Mouse (Mus musculus) heart, embryonic 12.5 days (tissue): Measurements from ENCODE around the gene Tex36. TPM values are rescaled to one million over a fixed set of nuclear protein-coding genes. Genes with fewer than 3 reads are reported as not detected.

Experiments used
- ATAC-seq: fragments of 200-750 bp; cut with Nextera tagmentation; 2 replicates; pipeline ENCODE4 v1.8.0; 2017; ENCODE audit warnings: moderate TSS enrichment, moderate library complexity; ENCODE audit not compliant: insufficient number of reproducible peaks, low FRiP score
- H3K27ac ChIP-seq: fragments of 300-500 bp; sonication (generic); 2 replicates; pipeline ENCODE4 v1.5.1; 2016; ENCODE audit warnings: mild to moderate bottlenecking, moderate library complexity; ENCODE audit not compliant: poor library complexity, severe bottlenecking
- H3K27me3 ChIP-seq: fragments of 300-500 bp; sonication (generic); replicated peaks from 2 replicates; pipeline ENCODE4 v1.6.1; 2016; ENCODE audit warnings: mild to moderate bottlenecking, moderate library complexity
- H3K36me3 ChIP-seq: fragments of 300-500 bp; sonication (generic); 2 replicates; pipeline ENCODE4 v1.6.1; 2016; ENCODE audit warnings: mild to moderate bottlenecking, moderate library complexity
- H3K4me1 ChIP-seq: fragments of 300-500 bp; sonication (generic); replicated peaks from 2 replicates; pipeline ENCODE4 v1.6.1; 2016; ENCODE audit warnings: mild to moderate bottlenecking
- H3K4me2 ChIP-seq: fragments of 300-500 bp; sonication (generic); 2 replicates; pipeline ENCODE4 v1.6.1; 2016; ENCODE audit warnings: mild to moderate bottlenecking, moderate library complexity
- H3K4me3 ChIP-seq: fragments of 300-500 bp; sonication (generic); 2 replicates; pipeline ENCODE4 v1.5.1; 2016; ENCODE audit warnings: mild to moderate bottlenecking
- H3K9ac ChIP-seq: fragments of 300-500 bp; sonication (generic); 2 replicates; pipeline ENCODE4 v1.6.1; 2016; ENCODE audit warnings: mild to moderate bottlenecking, moderate library complexity
- H3K9me3 ChIP-seq: fragments of 300-500 bp; sonication (generic); replicated peaks from 2 replicates; pipeline ENCODE4 v1.6.1; 2016; ENCODE audit warnings: mild to moderate bottlenecking, moderate library complexity
- WGBS: fragments of 180-500 bp; shearing (Covaris S2); methylation state at CpG from one replicate; pipeline ENCODE4 v1.1.7; 2016; 5-methylcytosine and 5-hydroxymethylcytosine counted together
- polyA plus RNA-seq: library from polyadenylated mRNA; unstranded; fragments of >200 nt; fragmentation: Nextera tagmentation; extraction: Ambion mirVana; gene quantifications from 2 replicates; pipeline ENCODE4 v1.2.1, GENCODE M21; 2016

Gene Tex36
- polyA plus RNA-seq, 1 experiment from 2014 or later: not detected

- Histone ChIP-seq H3K36me3 (no peaks in the 10 kb centered on the region), H3K27me3 (no peaks in the 10 kb centered on the region), H3K9me3 (no peaks in the 10 kb centered on the region), H3K4me1 (no peaks in the 10 kb centered on the region), H3K4me2 (no peak overlapping the region), H3K4me3 (no peak overlapping the region), H3K27ac (no peak overlapping the region), H3K9ac (no peak overlapping the region)
- WGBS: 59% methylated on average over 7 of the region's 7 CpGs
- ATAC-seq: no peak
Observed at GRCm38 (mm10) chr7:133552306-133552991, 49.5 kb downstream of the Tex36 start.

GRCm38 (mm10) chr7:133551000-133551399 is 51.0 kb downstream of the Tex36 start:
- Histone ChIP-seq H3K4me1 (no peaks in the 10 kb centered on the region), H3K36me3 (no peaks in the 10 kb centered on the region), H3K9ac (no peak overlapping the region), H3K9me3 (peaks cover 6% of the 10 kb centered on the region; the same call in 1 of the 2 replicates), H3K27ac (no peak overlapping the region), H3K27me3 (no peaks in the 10 kb centered on the region), H3K4me2 (no peak overlapping the region), H3K4me3 (no peak overlapping the region)
- 51% methylated on average over 2 of the region's 2 CpGs for WGBS
- no peak for ATAC-seq

- H3K27ac ChIP-seq: no peak overlapping the region
- H3K9me3 ChIP-seq: peaks cover 6% of the 10 kb centered on the region; the same call in 1 of the 2 replicates
- ATAC-seq: no peak
- no peak overlapping the region for H3K4me2 ChIP-seq
- H3K4me3 ChIP-seq: no peak overlapping the region
- H3K4me1 ChIP-seq: no peaks in the 10 kb centered on the region
- no peak overlapping the region for H3K9ac ChIP-seq
- WGBS: 52% methylated on average over 4 of the region's 4 CpGs
- no peaks in the 10 kb centered on the region for H3K36me3 ChIP-seq
- H3K27me3 ChIP-seq: no peaks in the 10 kb centered on the region
Observed at GRCm38 (mm10) chr7:133548434-133548833, 53.5 kb downstream of the Tex36 start.

- 80% methylated on average over 3 of the region's 3 CpGs for WGBS
- Histone ChIP-seq H3K9ac (no peak overlapping the region), H3K4me2 (no peak overlapping the region), H3K36me3 (no peaks in the 10 kb centered on the region), H3K27ac (no peak overlapping the region), H3K4me3 (no peak overlapping the region), H3K4me1 (no peaks in the 10 kb centered on the region), H3K9me3 (peaks cover 6% of the 10 kb centered on the region; the same call in 1 of the 2 replicates), H3K27me3 (no peaks in the 10 kb centered on the region)
- ATAC-seq: no peak
Observed at GRCm38 (mm10) chr7:133545631-133546030, 56.3 kb downstream of the Tex36 start.

GRCm38 (mm10) chr7:133544966-133545365 is 57.0 kb downstream of the Tex36 start:
- Histone ChIP-seq H3K4me2 (no peak overlapping the region), H3K4me1 (0 out of 2 replicates have a peak, but pooled peaks cover 2% of the 10 kb centered on the region)
- no peak for ATAC-seq

GRCm38 (mm10) chr7:133543131-133543530 is 58.8 kb downstream of the Tex36 start:
- H3K4me2 ChIP-seq: no peak overlapping the region
- H3K9me3 ChIP-seq: peaks cover 6% of the 10 kb centered on the region; the same call in 1 of the 2 replicates
- H3K27ac ChIP-seq: no peak overlapping the region
- 0 out of 2 replicates have a peak, but pooled peaks cover 2% of the 10 kb centered on the region for H3K4me1 ChIP-seq
- 88% methylated on average over 4 of the region's 4 CpGs for WGBS
- H3K4me3 ChIP-seq: no peak overlapping the region
- H3K36me3 ChIP-seq: no peaks in the 10 kb centered on the region
- ATAC-seq: no peak
- H3K9ac ChIP-seq: no peak overlapping the region
- no peaks in the 10 kb centered on the region for H3K27me3 ChIP-seq

More at GRCm38 (mm10) chr7:133544966-133545365, 57.0 kb downstream of the Tex36 start:
- no peak overlapping the region for H3K4me3 ChIP-seq
- 46% methylated on average over 2 of the region's 2 CpGs for WGBS
- H3K9me3 ChIP-seq: peaks cover 6% of the 10 kb centered on the region; the same call in 1 of the 2 replicates
- no peak overlapping the region for H3K9ac ChIP-seq
- H3K27ac ChIP-seq: no peak overlapping the region
- no peaks in the 10 kb centered on the region for H3K27me3 ChIP-seq
- H3K36me3 ChIP-seq: no peaks in the 10 kb centered on the region

- 81% methylated on average over 4 of the region's 4 CpGs for WGBS
- H3K27me3 ChIP-seq: no peaks in the 10 kb centered on the region
- no peak overlapping the region for H3K4me2 ChIP-seq
- no peak for ATAC-seq
- H3K9me3 ChIP-seq: no peaks in the 10 kb centered on the region
- no peak overlapping the region for H3K9ac ChIP-seq
- no peak overlapping the region for H3K4me3 ChIP-seq
- H3K36me3 ChIP-seq: no peaks in the 10 kb centered on the region
- 0 out of 2 replicates have a peak, but pooled peaks cover 2% of the 10 kb centered on the region for H3K4me1 ChIP-seq
- H3K27ac ChIP-seq: no peak overlapping the region
Observed at GRCm38 (mm10) chr7:133537366-133537765, 64.6 kb downstream of the Tex36 start.

Other genes starting within 250 kb of the Tex36 start
- gene Edrf1, start 35.4 kb upstream of the Tex36 start, polyA plus RNA-seq: 14.9 and 16.3 TPM in 2 replicates
- 0.09 TPM in 1 of 2 replicates, not detected in the other for gene Mmp21, start 77.9 kb upstream of the Tex36 start, polyA plus RNA-seq
- gene Bccip, start 107.2 kb upstream of the Tex36 start, polyA plus RNA-seq: 92.1 and 95.2 TPM in 2 replicates
- gene Uros, start 107.9 kb upstream of the Tex36 start, polyA plus RNA-seq: 34.6 and 37.5 TPM in 2 replicates
- gene Fank1, start 174.7 kb upstream of the Tex36 start, polyA plus RNA-seq: 0.37 TPM in 1 of 2 replicates, not detected in the other
- 30.5 and 31.9 TPM in 2 replicates for gene Dhx32, start 180.6 kb upstream of the Tex36 start, polyA plus RNA-seq